Comparison of ENCODE assay signal across 33 mouse cellular contexts in genomic region chr7:70565034-70565433, GRCm38 (mm10).
"Had no signal": no experiment of that assay in that cellular context is flagged by ENCODE, and none has a peak within 500 bp of the region (broad histone marks: within the 10 kb centered on the region; RNA-seq: fewer than 3 reads in every experiment).

No protein-coding gene starts in this region.

- H3K9ac ChIP-seq: heart, embryonic 12.5 days; heart, embryonic 13.5 days; heart, embryonic 15.5 days; hindbrain, embryonic 12.5 days; hindbrain, embryonic 13.5 days; hindbrain, embryonic 14.5 days; hindbrain, embryonic 15.5 days; kidney, embryonic 15.5 days had no signal

- H3K4me2 ChIP-seq: heart, embryonic 11.5 days; heart, embryonic 12.5 days; heart, embryonic 13.5 days; heart, embryonic 15.5 days; hindbrain, embryonic 12.5 days; hindbrain, embryonic 13.5 days; hindbrain, embryonic 14.5 days; hindbrain, embryonic 15.5 days; kidney, embryonic 15.5 days had no signal

- H3K27ac ChIP-seq: heart, embryonic 10.5 days; heart, embryonic 13.5 days; heart, embryonic 15.5 days; hindbrain, embryonic 10.5 days; hindbrain, embryonic 12.5 days; hindbrain, embryonic 13.5 days; hindbrain, embryonic 14.5 days; hindbrain, embryonic 15.5 days; hindbrain, postnatal 0 days; kidney, embryonic 15.5 days; kidney, postnatal 0 days; layer of hippocampus, adult 2 months; left cerebral cortex, adult 2 months had no signal

- H3K4me1 ChIP-seq: heart, embryonic 10.5 days; heart, embryonic 12.5 days; heart, embryonic 13.5 days; heart, embryonic 15.5 days; hindbrain, embryonic 10.5 days; hindbrain, embryonic 12.5 days; hindbrain, embryonic 13.5 days; hindbrain, embryonic 15.5 days; kidney, embryonic 15.5 days had no signal

- H3K9me3 ChIP-seq: heart, embryonic 10.5 days; heart, embryonic 12.5 days; heart, embryonic 13.5 days; heart, embryonic 15.5 days; hindbrain, embryonic 10.5 days; hindbrain, embryonic 12.5 days; hindbrain, embryonic 13.5 days; hindbrain, embryonic 15.5 days; kidney, embryonic 15.5 days had no signal

- H3K36me3 ChIP-seq: heart, embryonic 10.5 days; heart, embryonic 12.5 days; heart, embryonic 13.5 days; heart, embryonic 15.5 days; hindbrain, embryonic 10.5 days; hindbrain, embryonic 12.5 days; hindbrain, embryonic 13.5 days; hindbrain, embryonic 15.5 days; kidney, embryonic 15.5 days had no signal

- ATAC-seq: hindbrain, embryonic 16.5 days; hindbrain, postnatal 0 days; inflammation-experienced regulatory T-cells, adult 6 months had no signal

- H3K4me3 ChIP-seq: heart, embryonic 10.5 days; heart, embryonic 12.5 days; heart, embryonic 13.5 days; heart, embryonic 15.5 days; hindbrain, embryonic 10.5 days; hindbrain, embryonic 12.5 days; hindbrain, embryonic 13.5 days; hindbrain, embryonic 15.5 days; kidney, embryonic 15.5 days; layer of hippocampus, adult 2 months; left cerebral cortex, adult 2 months had no signal

- H3K27me3 ChIP-seq: heart, embryonic 12.5 days; heart, embryonic 13.5 days; heart, embryonic 15.5 days; hindbrain, embryonic 12.5 days; hindbrain, embryonic 13.5 days; hindbrain, embryonic 15.5 days; kidney, embryonic 15.5 days had no signal

- DNase-seq: heart, postnatal 10 days; heart, postnatal 14 days; heart, postnatal 36 days; heart, postnatal 4 days; kidney, adult 11 months; kidney, adult 18-20 months; kidney, adult 2 months; kidney, adult 8-10 months; kidney, adult 9 months; kidney, postnatal 10 days; kidney, postnatal 14 days; kidney, postnatal 25 days; kidney, postnatal 36 days; kidney, postnatal 4 days; layer of hippocampus, adult 9-11 months; layer of hippocampus, postnatal 36 days had no signal
